Mouse (Mus musculus): ENCODE measurements around the gene Kcnmb3. TPM values are rescaled to one million over a fixed set of nuclear protein-coding genes. Genes with fewer than 3 reads are reported as not detected.
"Not testable (repeated sequence)": the region's sequence is repeated elsewhere in the genome, so short reads cannot be mapped to it uniquely, and the experiment has no call there.

Kcnmb3 gene
- polyA plus RNA-seq, 1 experiment: 0.06 TPM

GRCm38 (mm10) chr3:32437820-32438219 is 54.2 kb downstream of the Kcnmb3 start:
- DNase-seq (ENCODE audit: low read depth, low spot score): no peak
- 92% methylated on average over 6 of the region's 6 CpGs for WGBS

GRCm38 (mm10) chr3:32437297-32437696 is 54.7 kb downstream of the Kcnmb3 start:
- 95% methylated on average over 6 of the region's 6 CpGs for WGBS
- DNase-seq (ENCODE audit: low read depth, low spot score): no peak

GRCm38 (mm10) chr3:32436101-32436500 is 55.9 kb downstream of the Kcnmb3 start:
- WGBS: 83% methylated on average over 11 of the region's 11 CpGs
- DNase-seq (ENCODE audit: low read depth, low spot score): no peak

- whole genome bisulfite sequencing: 61% methylated on average over 2 of the region's 2 CpGs
- DNase-seq (ENCODE audit: low read depth, low spot score): no peak
Observed at GRCm38 (mm10) chr3:32434016-32434415, 58.0 kb downstream of the Kcnmb3 start.

GRCm38 (mm10) chr3:32430394-32430793 is 61.6 kb downstream of the Kcnmb3 start:
- 32% methylated on average over 2 of the region's 2 CpGs for WGBS
- no peak for DNase-seq (ENCODE audit: low read depth, low spot score)

- DNase-seq (ENCODE audit: low read depth, low spot score): not testable (repeated sequence)
Observed at GRCm38 (mm10) chr3:32429351-32429750, 62.7 kb downstream of the Kcnmb3 start.

- no peak for DNase-seq (ENCODE audit: low read depth, low spot score)
- 59% methylated on average over 4 of the region's 4 CpGs for WGBS
Observed at GRCm38 (mm10) chr3:32428921-32429320, 63.1 kb downstream of the Kcnmb3 start.

GRCm38 (mm10) chr3:32428361-32428760 is 63.7 kb downstream of the Kcnmb3 start:
- DNase-seq (ENCODE audit: low read depth, low spot score): no peak
- 62% methylated on average over 3 of the region's 3 CpGs for WGBS

- WGBS: 35% methylated on average over 4 of the region's 4 CpGs
Observed at GRCm38 (mm10) chr3:32427695-32428094, 64.3 kb downstream of the Kcnmb3 start.

More at GRCm38 (mm10) chr3:32427695-32428094, 64.3 kb downstream of the Kcnmb3 start:
- DNase-seq (ENCODE audit: low read depth, low spot score): no peak

Other genes starting within 250 kb of the Kcnmb3 start
- 5.4 and 5.9 TPM in 2 replicates for gene Zmat3, start 126.2 kb downstream of the Kcnmb3 start, polyA plus RNA-seq (2012; rRNA removed)
- 3.8 and 5.3 TPM in 2 replicates for gene Pik3ca, start 94.6 kb downstream of the Kcnmb3 start, polyA plus RNA-seq (2012; rRNA removed)
- 14.9 and 16.1 TPM in 2 replicates for gene Zfp639, start 18.0 kb upstream of the Kcnmb3 start, polyA plus RNA-seq (2012; rRNA removed)
- gene Mfn1, start 37.2 kb upstream of the Kcnmb3 start, polyA plus RNA-seq (2012; rRNA removed): 9.8 and 12.7 TPM in 2 replicates
- gene Gnb4, start 124.4 kb upstream of the Kcnmb3 start, polyA plus RNA-seq (2012; rRNA removed): 14.2 and 15.1 TPM in 2 replicates
- 20.6 and 20.8 TPM in 2 replicates for gene Actl6a, start 214.1 kb upstream of the Kcnmb3 start, polyA plus RNA-seq (2012; rRNA removed)
- gene Ndufb5, start 244.8 kb upstream of the Kcnmb3 start, polyA plus RNA-seq (2012; rRNA removed): 244 and 252 TPM in 2 replicates
- 2.7 and 3.7 TPM in 2 replicates for gene Mrpl47, start 245.4 kb upstream of the Kcnmb3 start, polyA plus RNA-seq (2012; rRNA removed)

Data from large intestine, adult 2 months (tissue).